Mouse (Mus musculus) cortical plate, adult 2 months (tissue): ENCODE data around the gene Kptn.

Source experiments
- CTCF ChIP-seq: fragments of 200-500 bp; IDR thresholded peaks from 2 replicates; pipeline ENCODE4 v1.5.1; 2011; ENCODE audit warnings: mild to moderate bottlenecking, control low read depth, low read length; ENCODE audit not compliant: insufficient read depth; ENCODE audit errors: extremely low read depth
- POLR2A ChIP-seq: fragments of 200-500 bp; IDR thresholded peaks from 2 replicates; pipeline ENCODE4 v1.6.1; 2011; ENCODE audit warnings: mild to moderate bottlenecking, low read length, control low read depth; ENCODE audit not compliant: insufficient read depth; ENCODE audit errors: extremely low read depth

DNA sequence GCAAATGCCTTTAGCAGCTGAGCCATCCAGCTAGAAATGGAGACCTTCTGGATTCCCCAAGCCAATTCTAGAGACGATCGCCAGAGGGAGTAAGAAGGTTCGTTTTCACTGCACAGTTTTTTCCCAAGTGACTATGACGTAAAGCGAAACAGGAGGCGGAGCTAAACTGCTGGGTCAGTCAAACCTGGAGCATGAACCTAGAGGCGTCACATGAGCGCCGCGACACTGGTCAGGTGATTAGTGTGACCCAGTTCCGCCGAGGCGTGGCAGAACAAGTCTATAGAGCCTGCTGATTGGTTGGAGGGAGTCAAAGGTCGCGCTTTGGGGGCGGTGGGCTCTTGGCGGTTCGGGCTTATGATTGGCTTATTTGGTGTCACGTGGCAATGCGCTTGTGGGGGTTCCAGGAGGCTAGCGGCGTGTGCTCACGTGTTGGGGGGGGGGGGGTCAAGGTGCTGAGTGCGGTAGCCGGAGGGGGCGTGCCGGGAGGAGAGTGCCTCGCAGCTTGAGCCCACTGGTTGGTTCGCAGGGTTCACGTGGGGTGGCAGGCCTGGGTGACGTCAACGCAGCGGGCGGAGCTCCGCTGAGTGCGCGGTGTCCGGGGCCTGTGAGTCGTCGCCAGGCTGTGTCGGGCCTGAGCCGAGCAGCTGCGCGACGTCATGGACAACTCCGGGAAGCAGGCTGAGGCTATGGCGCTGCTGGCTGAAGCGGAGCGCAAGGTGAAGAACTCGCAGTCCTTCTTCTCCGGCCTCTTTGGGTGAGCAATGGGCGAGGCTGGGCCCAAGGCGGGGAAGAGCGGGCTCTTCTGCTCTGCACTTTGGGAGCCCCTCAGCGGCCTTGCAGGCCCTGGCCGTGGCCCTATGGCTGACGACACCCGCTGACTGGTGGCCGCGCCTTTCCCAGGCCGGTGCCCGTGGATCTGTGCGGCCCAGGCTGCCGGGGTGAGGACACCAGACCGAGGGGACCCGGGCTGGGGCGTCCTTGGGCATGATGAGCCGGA, 21.4 kb upstream of the Kptn start, which contains the start of gene Napa:
- TF ChIP-seq POLR2A = peak; percentile 94
- TF ChIP-seq CTCF = peak; percentile 74
